Mouse (Mus musculus) CH12.LX (cell line): Measurements from ENCODE around the gene Syt12.

Experiments used
- CHD2 ChIP-seq: IDR thresholded peaks from 2 replicates; pipeline ENCODE4 v1.6.1; 2011; ENCODE audit warnings: low read length, improper control_type of control experiment
- CTCF ChIP-seq, 2 experiments: IDR thresholded peaks in 1 of 2; conservative IDR thresholded peaks in 1 of 2; 2 replicates each; pipeline ENCODE4 v1.5.1; 2011 to 2012; ENCODE audit warnings: low read depth in 2 of 2, low read length in 2 of 2, improper control_type of control experiment in 1 of 2, inconsistent platforms in 1 of 2, mild to moderate bottlenecking in 1 of 2, moderate library complexity in 1 of 2
- E2F4 ChIP-seq: IDR thresholded peaks from 2 replicates; pipeline ENCODE4 v1.6.1; 2011; ENCODE audit warnings: low read depth, low read length, improper control_type of control experiment; ENCODE audit not compliant: insufficient replicate concordance
- ETS1 ChIP-seq: conservative IDR thresholded peaks from 2 replicates; pipeline ENCODE4 v1.6.1; 2012; ENCODE audit warnings: low read depth, mild to moderate bottlenecking, inconsistent platforms, low read length, improper control_type of control experiment, moderate library complexity
- MEF2A ChIP-seq: IDR thresholded peaks from 2 replicates; pipeline ENCODE4 v1.6.1; 2014; ENCODE audit warnings: low read depth, mild to moderate bottlenecking, inconsistent platforms, low read length, improper control_type of control experiment, borderline replicate concordance
- MXI1 ChIP-seq: IDR thresholded peaks from 2 replicates; pipeline ENCODE4 v1.6.1; 2011; ENCODE audit warnings: mild to moderate bottlenecking, low read depth, low read length, improper control_type of control experiment
- PAX5 ChIP-seq: IDR thresholded peaks from 2 replicates; pipeline ENCODE4 v1.6.1; 2012; ENCODE audit warnings: low read length, inconsistent platforms, mixed read lengths
- POLR2A ChIP-seq: IDR thresholded peaks from 2 replicates; pipeline ENCODE4 v1.6.1; 2011; ENCODE audit warnings: low read depth, mild to moderate bottlenecking, improper control_type of control experiment, low read length
- POLR2AphosphoS2 ChIP-seq: IDR thresholded peaks from 2 replicates; pipeline ENCODE4 v1.6.1; 2011; ENCODE audit warnings: low read depth, low read length, improper control_type of control experiment
- SMC3 ChIP-seq: IDR thresholded peaks from 2 replicates; pipeline ENCODE4 v1.6.1; 2011; ENCODE audit warnings: low read depth, low read length, improper control_type of control experiment
- TCF12 ChIP-seq: IDR thresholded peaks from 2 replicates; pipeline ENCODE4 v1.6.1; 2014; ENCODE audit warnings: low read depth, mild to moderate bottlenecking, inconsistent platforms, low read length, improper control_type of control experiment

DNA sequence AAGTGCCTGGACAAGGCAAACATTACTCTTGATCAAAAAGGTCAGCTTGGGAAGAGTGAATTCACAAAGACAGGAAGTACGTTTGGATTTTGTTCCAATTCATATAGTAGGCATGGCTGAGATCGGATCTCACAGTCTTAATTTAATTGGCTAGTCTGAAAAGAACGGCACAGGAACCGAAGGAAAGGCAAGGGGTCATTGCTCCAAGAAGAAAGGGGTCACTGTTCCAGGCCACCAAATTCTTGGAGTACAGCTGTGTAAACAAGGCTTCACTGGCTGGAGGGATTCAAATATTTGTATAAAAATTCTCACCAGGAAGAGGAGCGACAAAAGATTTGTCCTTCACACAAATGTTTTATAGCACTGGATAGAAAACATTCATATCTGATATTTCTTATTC lies 7.8 kb upstream of the Syt12 start:
- TF ChIP-seq CTCF (conservative IDR thresholded peaks at IDR 0.05 in 1 of 2, IDR thresholded peaks at IDR 0.05 in 1 of 2; ENCODE audit: low read depth in 2 of 2, low read length in 2 of 2) = no peak
- no peak for TF ChIP-seq CHD2
- no peak for TF ChIP-seq E2F4
- no peak for TF ChIP-seq MEF2A
- no peak for TF ChIP-seq TCF12
- TF ChIP-seq MXI1 = no peak
- TF ChIP-seq POLR2A = no peak
- TF ChIP-seq SMC3 = no peak
- no peak for TF ChIP-seq ETS1
- no peak for TF ChIP-seq PAX5
- TF ChIP-seq POLR2AphosphoS2 = no peak
